22 mouse cellular contexts compared by ENCODE assay signal in genomic region chr1:23821615-23822014, GRCm38 (mm10).
DNase-seq lines count a peak whose midpoint lies in the region; ATAC-seq lines count a peak whose summit lies in the region.
"Had no signal": no experiment of that assay in that cellular context is flagged by ENCODE, and none has a peak within 500 bp of the region (broad histone marks: within the 10 kb centered on the region; RNA-seq: fewer than 3 reads in every experiment).

No protein-coding gene starts in this region.

- intact Hi-C loops in left cerebral cortex, postnatal 25 days (cut with DNase I), result loop anchor here (10.0 kb wide), 1 partner anchor 423 kb away; no protein-coding TSS in a partner anchor

- DNase-seq in cerebellum, postnatal 4 days (ENCODE audit: low spot score in 2 of 2), result no peak
- DNase-seq in retina, postnatal 1 day, result peak; percentile 27
- DNase-seq in retina, embryonic 14.5 days (ENCODE audit: low spot score), result no peak
- DNase-seq in cerebellum, adult 9-11 months, result peak; percentile 76
- DNase-seq in adrenal gland, adult 8-10 months, result no peak
- no peak for DNase-seq in urinary bladder, postnatal 4 days (ENCODE audit: low spot score in 2 of 2)
- no peak for DNase-seq in left cerebral cortex, postnatal 25 days (ENCODE audit: low spot score in 2 of 2)
- DNase-seq: adrenal gland, postnatal 10 days; gastrocnemius, adult 2 months; heart, adult 2 months; heart, postnatal 4 days; kidney, adult 8-10 months; kidney, postnatal 4 days; layer of hippocampus, postnatal 36 days; lung, adult 2 months; lung, postnatal 10 days; right cerebral cortex, adult 18-20 months; thymus, adult 2 months; thymus, postnatal 36 days had no signal

- ATAC-seq in cerebellum, adult (ENCODE audit: insufficient number of reproducible peaks, low FRiP score, low TSS enrichment), result peak; percentile 98
- ATAC-seq: forebrain, embryonic 13.5 days; intestine, embryonic 16.5 days had no signal

Comparison
In these comparisons a context has a peak if more than half of its experiments do, and no peak if none do; other contexts are left out.
1. DNase-seq: peak in retina, postnatal 1 day (single experiment) and cerebellum, adult 9-11 months (single experiment); none in cerebellum, postnatal 4 days (0 of 2), retina, embryonic 14.5 days (single experiment), adrenal gland, adult 8-10 months (single experiment), urinary bladder, postnatal 4 days (0 of 2) and left cerebral cortex, postnatal 25 days (0 of 2).